Comparison of ENCODE assay signal across 9 mouse cellular contexts in genomic region chr13:101597243-101598125, GRCm38 (mm10).
DNase-seq lines count a peak whose midpoint lies in the region; ATAC-seq lines count a peak whose summit lies in the region.
"Had no signal": no experiment of that assay in that cellular context is flagged by ENCODE, and none has a peak within 500 bp of the region (broad histone marks: within the 10 kb centered on the region; RNA-seq: fewer than 3 reads in every experiment).

No protein-coding gene starts in this region.

- H3K9ac ChIP-seq in stomach, embryonic 16.5 days (ENCODE audit: low read length): no peak overlapping the region

- peaks cover 7% of the 10 kb centered on the region; the same call in 1 of the 2 replicates for H3K4me1 ChIP-seq in stomach, embryonic 16.5 days (ENCODE audit: control insufficient read depth, insufficient read depth, low read length)
- no peaks in the 10 kb centered on the region for H3K4me1 ChIP-seq in forebrain, embryonic 10.5 days

- intact Hi-C loops in left cerebral cortex, postnatal 4 days (cut with DNase I): no loop called here
- intact Hi-C loops in left cerebral cortex, postnatal 10 days (cut with DNase I): no loop called here

- peak overlapping the region; percentile 6; the same call in 1 of the 2 replicates for H3K4me2 ChIP-seq in stomach, embryonic 16.5 days (ENCODE audit: low read depth, low read length)

- H3K36me3 ChIP-seq in stomach, embryonic 16.5 days (ENCODE audit: control insufficient read depth, insufficient read depth, low read length): no peaks in the 10 kb centered on the region
- H3K36me3 ChIP-seq in forebrain, embryonic 10.5 days (replicated peaks): no peaks in the 10 kb centered on the region

- no peak overlapping the region for H3K4me3 ChIP-seq in stomach, embryonic 16.5 days (replicated peaks; ENCODE audit: low read length)
- no peak overlapping the region for H3K4me3 ChIP-seq in forebrain, embryonic 10.5 days
- H3K4me3 ChIP-seq: erythroblast, embryonic 14.5 days had no signal

- no peaks in the 10 kb centered on the region for H3K27me3 ChIP-seq in stomach, embryonic 16.5 days (ENCODE audit: control insufficient read depth, insufficient read depth, low read length)
- no peaks in the 10 kb centered on the region for H3K27me3 ChIP-seq in forebrain, embryonic 10.5 days (ENCODE audit: poor library complexity, severe bottlenecking)

- no peak overlapping the region for H3K27ac ChIP-seq in stomach, embryonic 16.5 days (ENCODE audit: low read length)
- no peak overlapping the region for H3K27ac ChIP-seq in forebrain, embryonic 10.5 days

- peak; percentile 26 for DNase-seq in left cerebral cortex, postnatal 4 days
- DNase-seq in left cerebral cortex, postnatal 10 days (ENCODE audit: extremely low spot score in 1 of 2, low spot score in 2 of 2): no peak
- DNase-seq in cerebellum, postnatal 36 days: peak; percentile 45 to 52
- DNase-seq in embryo, embryonic 11 days: no peak
- no peak for DNase-seq in forebrain, embryonic 10.5 days (ENCODE audit: extremely low spot score, low spot score)
- DNase-seq: layer of hippocampus, adult 9-11 months had no signal

- H3K9me3 ChIP-seq in stomach, embryonic 16.5 days (replicated peaks; ENCODE audit: control insufficient read depth, low read length): no peaks in the 10 kb centered on the region
- H3K9me3 ChIP-seq in forebrain, embryonic 10.5 days: no peaks in the 10 kb centered on the region

- WGBS in stomach, embryonic 16.5 days: 40% methylated on average over 14 of the region's 14 CpGs
- WGBS in forebrain, embryonic 10.5 days: 89% methylated on average over 14 of the region's 14 CpGs

- ATAC-seq in cerebellum, adult (ENCODE audit: insufficient number of reproducible peaks, low FRiP score, low TSS enrichment): peak; percentile 75
- peak; percentile 56; the same call in 1 of the 2 replicates for ATAC-seq in stomach, embryonic 16.5 days (ENCODE audit: insufficient read depth, low FRiP score)

Comparison
In these comparisons a context has a peak if more than half of its experiments do, and no peak if none do; other contexts are left out.
1. DNase-seq: peak in left cerebral cortex, postnatal 4 days (single experiment) and cerebellum, postnatal 36 days (2 of 2); none in left cerebral cortex, postnatal 10 days (0 of 2), embryo, embryonic 11 days (single experiment) and forebrain, embryonic 10.5 days (single experiment).